Mouse (Mus musculus): ENCODE measurements around the gene 4930435E12Rik.

DNA sequence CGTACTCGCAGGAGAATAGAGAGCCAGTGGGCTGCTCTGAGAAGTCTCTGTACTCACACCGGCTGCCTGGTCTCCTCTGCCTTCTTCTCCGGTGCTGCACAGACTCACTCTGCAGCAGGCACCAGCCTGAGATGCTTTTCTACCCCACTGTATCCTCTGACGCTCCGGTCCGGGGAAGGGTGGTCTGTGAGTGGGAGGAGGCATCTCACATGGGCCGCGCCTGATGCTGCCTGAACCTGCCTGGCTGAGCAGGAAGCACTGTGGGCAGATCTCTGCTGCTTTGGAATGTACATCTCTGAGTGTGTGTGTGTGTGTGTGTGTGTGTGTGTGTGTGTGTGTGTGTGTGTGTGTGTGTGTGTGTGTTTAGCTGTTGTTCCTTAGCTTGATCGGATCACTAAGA is 28.5 kb downstream of the 4930435E12Rik start, which contains the start of gene Upk1b:
- TF ChIP-seq CTCF (IDR thresholded peaks at IDR 0.05; ENCODE audit: low read depth) (no peak), EP300 (IDR thresholded peaks at IDR 0.05; ENCODE audit: low read depth) (no peak)
